Mouse (Mus musculus): ENCODE data around the gene 1810010H24Rik. TPM values are rescaled to one million over a fixed set of nuclear protein-coding genes. Genes with fewer than 3 reads are reported as not detected.
A peak's percentile ranks its signal among the peaks of the same experiment; 100 is the strongest.
"Not testable (repeated sequence)": the region's sequence is repeated elsewhere in the genome, so short reads cannot be mapped to it uniquely, and the experiment has no call there.

The 1810010H24Rik gene
- polyA plus RNA-seq, 1 experiment from 2014 or later: 1.7 TPM

- H3K9me3 ChIP-seq; H3K27ac ChIP-seq; H3K27me3 ChIP-seq (ENCODE audit: poor library complexity, severe bottlenecking); H3K36me3 ChIP-seq (replicated peaks); DNase-seq (ENCODE audit: extremely low spot score, low spot score); H3K4me3 ChIP-seq: not testable (repeated sequence)
- peaks cover 21% of the 10 kb centered on the region for H3K4me1 ChIP-seq
- 74% methylated on average over 11 of the region's 11 CpGs for WGBS
These were observed 9.8 kb upstream of the 1810010H24Rik start for GRCm38 (mm10) chr11:107015535-107016187.

GRCm38 (mm10) chr11:107016893-107017292, 8.6 kb upstream of the 1810010H24Rik start:
- Histone ChIP-seq H3K4me1 (peaks cover 13% of the 10 kb centered on the region), H3K9me3 (no peaks in the 10 kb centered on the region), H3K27ac (no peak overlapping the region), H3K27me3 (ENCODE audit: poor library complexity, severe bottlenecking) (no peaks in the 10 kb centered on the region), H3K4me3 (no peak overlapping the region), H3K36me3 (replicated peaks) (no peaks in the 10 kb centered on the region)
- DNase-seq (ENCODE audit: extremely low spot score, low spot score): no peak
- WGBS: 58% methylated on average over 1 of the region's 1 CpGs

- H3K36me3 ChIP-seq (replicated peaks): no peaks in the 10 kb centered on the region
- H3K27ac ChIP-seq: no peak overlapping the region
- WGBS: 61% methylated on average over 6 of the region's 6 CpGs
- H3K4me1 ChIP-seq: peaks cover 12% of the 10 kb centered on the region
- DNase-seq (ENCODE audit: extremely low spot score, low spot score): no peak
- H3K9me3 ChIP-seq: no peaks in the 10 kb centered on the region
- H3K4me3 ChIP-seq: no peak overlapping the region
- no peaks in the 10 kb centered on the region for H3K27me3 ChIP-seq (ENCODE audit: poor library complexity, severe bottlenecking)
These were observed 8.1 kb upstream of the 1810010H24Rik start for GRCm38 (mm10) chr11:107017339-107017886.

- H3K27me3 ChIP-seq (ENCODE audit: poor library complexity, severe bottlenecking): no peaks in the 10 kb centered on the region
- H3K9me3 ChIP-seq: no peaks in the 10 kb centered on the region
- no peak for DNase-seq (ENCODE audit: extremely low spot score, low spot score)
- WGBS: 28% methylated on average over 8 of the region's 8 CpGs
- H3K4me1 ChIP-seq: peaks cover 12% of the 10 kb centered on the region
- no peaks in the 10 kb centered on the region for H3K36me3 ChIP-seq (replicated peaks)
- H3K27ac ChIP-seq: no peak overlapping the region
- H3K4me3 ChIP-seq: no peak overlapping the region
These were observed 6.9 kb upstream of the 1810010H24Rik start for GRCm38 (mm10) chr11:107018606-107019005.

- Histone ChIP-seq H3K4me3 (no peak overlapping the region), H3K36me3 (replicated peaks) (no peaks in the 10 kb centered on the region), H3K4me1 (peaks cover 17% of the 10 kb centered on the region), H3K9me3 (no peaks in the 10 kb centered on the region), H3K27ac (no peak overlapping the region), H3K27me3 (ENCODE audit: poor library complexity, severe bottlenecking) (peaks cover 7% of the 10 kb centered on the region)
- WGBS: 57% methylated on average over 4 of the region's 4 CpGs
- no peak for DNase-seq (ENCODE audit: extremely low spot score, low spot score)
These were observed 6.2 kb upstream of the 1810010H24Rik start for GRCm38 (mm10) chr11:107019318-107019717.

GRCm38 (mm10) chr11:107019722-107020121, 5.8 kb upstream of the 1810010H24Rik start:
- peaks cover 21% of the 10 kb centered on the region for H3K4me1 ChIP-seq
- not testable (repeated sequence) for H3K9me3 ChIP-seq; DNase-seq (ENCODE audit: extremely low spot score, low spot score); H3K36me3 ChIP-seq (replicated peaks); H3K4me3 ChIP-seq; H3K27ac ChIP-seq
- peaks cover 11% of the 10 kb centered on the region for H3K27me3 ChIP-seq (ENCODE audit: poor library complexity, severe bottlenecking)
- 95% methylated on average over 5 of the region's 5 CpGs for WGBS

GRCm38 (mm10) chr11:107022050-107022683, 3.3 kb upstream of the 1810010H24Rik start:
- Histone ChIP-seq H3K4me3 (no peak overlapping the region), H3K4me1 (peaks cover 42% of the 10 kb centered on the region), H3K36me3 (replicated peaks) (no peaks in the 10 kb centered on the region), H3K27me3 (ENCODE audit: poor library complexity, severe bottlenecking) (peaks cover 32% of the 10 kb centered on the region), H3K9me3 (no peaks in the 10 kb centered on the region), H3K27ac (no peak overlapping the region)
- WGBS: 91% methylated on average over 13 of the region's 13 CpGs
- DNase-seq (ENCODE audit: extremely low spot score, low spot score): no peak

GRCm38 (mm10) chr11:107024406-107024805, 1.1 kb upstream of the 1810010H24Rik start:
- 0 out of 2 replicates have a peak overlapping the region, but pooled peaks have one; percentile 40 for H3K27ac ChIP-seq
- H3K36me3 ChIP-seq (replicated peaks): no peaks in the 10 kb centered on the region
- no peaks in the 10 kb centered on the region for H3K9me3 ChIP-seq
- H3K4me1 ChIP-seq: peaks cover 52% of the 10 kb centered on the region
- H3K4me3 ChIP-seq: peak overlapping the region; percentile 75
- WGBS: 67% methylated on average over 4 of the region's 4 CpGs
- no peak for DNase-seq (ENCODE audit: extremely low spot score, low spot score)
- peaks cover 40% of the 10 kb centered on the region for H3K27me3 ChIP-seq (ENCODE audit: poor library complexity, severe bottlenecking)

GRCm38 (mm10) chr11:107026554-107027430, 1.3 kb downstream of the 1810010H24Rik start:
- DNase-seq (ENCODE audit: extremely low spot score, low spot score): no peak
- Histone ChIP-seq H3K27me3 (ENCODE audit: poor library complexity, severe bottlenecking) (peaks cover 44% of the 10 kb centered on the region), H3K36me3 (replicated peaks) (no peaks in the 10 kb centered on the region), H3K27ac (peak overlapping the region; percentile 94), H3K4me3 (peak overlapping the region; percentile 75), H3K4me1 (peaks cover 68% of the 10 kb centered on the region), H3K9me3 (no peaks in the 10 kb centered on the region)
- 14% methylated on average over 12 of the region's 12 CpGs for WGBS

GRCm38 (mm10) chr11:107027431-107028274, 2.2 kb downstream of the 1810010H24Rik start:
- Histone ChIP-seq H3K9me3 (no peaks in the 10 kb centered on the region), H3K4me1 (peaks cover 77% of the 10 kb centered on the region), H3K4me3 (peak overlapping the region; percentile 75), H3K27me3 (ENCODE audit: poor library complexity, severe bottlenecking) (peaks cover 44% of the 10 kb centered on the region), H3K36me3 (replicated peaks) (0 out of 2 replicates have a peak, but pooled peaks cover 2% of the 10 kb centered on the region), H3K27ac (peak overlapping the region; percentile 94)
- DNase-seq (ENCODE audit: extremely low spot score, low spot score): peak; percentile 83
- 1% methylated on average over 107 of the region's 107 CpGs for WGBS

- Histone ChIP-seq H3K4me3 (peak overlapping the region; percentile 75), H3K9me3 (no peaks in the 10 kb centered on the region), H3K27me3 (ENCODE audit: poor library complexity, severe bottlenecking) (peaks cover 44% of the 10 kb centered on the region), H3K36me3 (replicated peaks) (0 out of 2 replicates have a peak, but pooled peaks cover 5% of the 10 kb centered on the region), H3K4me1 (peaks cover 83% of the 10 kb centered on the region), H3K27ac (peak overlapping the region; percentile 94)
- 5% methylated on average over 29 of the region's 29 CpGs for WGBS
- DNase-seq (ENCODE audit: extremely low spot score, low spot score): no peak
These were observed 2.8 kb downstream of the 1810010H24Rik start for GRCm38 (mm10) chr11:107028275-107028618.

GRCm38 (mm10) chr11:107028754-107029153, 3.3 kb downstream of the 1810010H24Rik start:
- Histone ChIP-seq H3K9me3 (no peaks in the 10 kb centered on the region), H3K36me3 (replicated peaks) (0 out of 2 replicates have a peak, but pooled peaks cover 5% of the 10 kb centered on the region), H3K27me3 (ENCODE audit: poor library complexity, severe bottlenecking) (peaks cover 43% of the 10 kb centered on the region), H3K27ac (peak overlapping the region; percentile 94; the same call in 1 of the 2 replicates), H3K4me1 (peaks cover 84% of the 10 kb centered on the region), H3K4me3 (peak overlapping the region; percentile 75)
- 75% methylated on average over 6 of the region's 6 CpGs for WGBS
- DNase-seq (ENCODE audit: extremely low spot score, low spot score): no peak

Data from forebrain, embryonic 10.5 days (tissue).